Mouse (Mus musculus) lung, embryonic 14.5 days (tissue): Measurements from ENCODE around the gene Cenpc1. TPM values are rescaled to one million over a fixed set of nuclear protein-coding genes. Genes with fewer than 3 reads are reported as not detected.
A peak's percentile ranks its signal among the peaks of the same experiment; 100 is the strongest.

Experiments used
- ATAC-seq: fragments of 200-750 bp; cut with Nextera tagmentation; 2 replicates; pipeline ENCODE4 v1.8.0; 2017; ENCODE audit warnings: mild to moderate bottlenecking, moderate TSS enrichment, moderate library complexity; ENCODE audit not compliant: insufficient read depth
- DNase-seq: peaks from one replicate; pipeline ENCODE4 v3.0.0-alpha.2; 2015
- H3K27ac ChIP-seq: fragments of 300-500 bp; sonication (generic); 2 replicates; pipeline ENCODE4 v1.5.1; 2014; ENCODE audit warnings: low read depth, mild to moderate bottlenecking, moderate library complexity
- H3K27me3 ChIP-seq: fragments of 300-500 bp; sonication (generic); 2 replicates; pipeline ENCODE4 v1.6.1; 2014; ENCODE audit warnings: low read length, control low read depth; ENCODE audit not compliant: insufficient read depth
- H3K36me3 ChIP-seq: fragments of 300-500 bp; sonication (generic); 2 replicates; pipeline ENCODE4 v1.6.1; 2014; ENCODE audit warnings: control low read depth; ENCODE audit not compliant: insufficient read depth
- H3K4me1 ChIP-seq: fragments of 300-500 bp; sonication (generic); 2 replicates; pipeline ENCODE4 v1.6.1; 2014; ENCODE audit warnings: antibody characterized with exemption, control low read depth; ENCODE audit not compliant: insufficient read depth
- H3K4me2 ChIP-seq: fragments of 300-500 bp; sonication (generic); 2 replicates; pipeline ENCODE4 v1.6.1; 2014; ENCODE audit warnings: mild to moderate bottlenecking
- H3K4me3 ChIP-seq: fragments of 300-500 bp; sonication (generic); 2 replicates; pipeline ENCODE4 v1.5.1; 2014; ENCODE audit warnings: low read depth, low read length
- H3K9ac ChIP-seq: fragments of 300-500 bp; sonication (generic); 2 replicates; pipeline ENCODE4 v1.6.1; 2014
- H3K9me3 ChIP-seq: fragments of 300-500 bp; sonication (generic); 2 replicates; pipeline ENCODE4 v1.6.1; 2016; ENCODE audit warnings: low read depth, low read length, control low read depth
- CTCF ChIP-seq: IDR thresholded peaks from 2 replicates; pipeline ENCODE4 v1.5.1; 2016; ENCODE audit warnings: antibody characterized with exemption, low read depth
- WGBS: fragments of 180-500 bp; shearing (Covaris S2); extraction: QIAGEN DNeasy Blood & Tissue Kit; methylation state at CpG from one replicate; pipeline ENCODE4 v1.1.7; 2014; 5-methylcytosine and 5-hydroxymethylcytosine counted together
- polyA plus RNA-seq: library from polyadenylated mRNA; unstranded; fragments of >200 nt; fragmentation: Nextera tagmentation; extraction: Ambion mirVana; gene quantifications from 2 replicates; pipeline ENCODE4 v1.2.1, GENCODE M21; 2014

The Cenpc1 gene
- 38.0 and 38.3 TPM in 2 replicates for polyA plus RNA-seq

DNA sequence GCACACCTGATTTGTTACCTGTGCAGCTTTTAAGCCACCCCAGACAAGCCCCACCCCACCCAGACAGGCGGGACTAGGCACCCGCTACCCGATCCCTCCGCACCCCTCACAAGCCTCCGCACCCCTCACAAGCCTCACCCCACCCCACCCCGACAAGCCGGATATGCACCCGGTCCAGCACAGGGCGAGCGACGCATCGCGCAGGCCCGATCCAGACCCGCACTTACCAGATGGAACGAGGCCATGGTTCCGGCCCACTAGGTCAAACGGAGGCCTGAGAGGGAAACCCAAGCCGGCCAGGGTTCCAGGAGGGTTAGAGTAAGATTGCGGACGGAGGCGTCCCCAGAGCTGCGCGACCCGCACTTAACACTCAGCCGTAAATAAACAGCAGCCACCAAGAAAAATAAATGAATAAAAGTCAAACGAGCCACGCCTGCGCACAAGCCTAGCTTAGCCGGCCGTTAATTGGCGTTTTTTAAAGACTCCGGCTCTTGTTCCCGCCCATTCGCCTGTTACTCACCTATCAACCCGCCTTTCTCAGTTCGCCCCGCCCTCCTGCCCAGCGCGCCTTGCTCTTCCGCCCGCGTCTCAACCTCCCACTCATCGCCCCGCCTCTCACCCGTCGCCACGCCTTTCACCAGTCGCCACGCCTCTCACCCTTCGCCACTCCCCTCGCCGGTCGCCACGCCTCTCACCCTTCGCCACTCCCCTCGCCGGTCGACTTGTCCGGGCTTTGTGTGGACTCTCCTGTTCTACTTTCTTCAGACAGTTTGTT lies at the start of gene Cenpc1:
TSS of gene Cenpc1 (minus strand) at position 483 of the 775 bp plus-strand sequence.
- no peak for TF ChIP-seq CTCF
- peak within 1 kb of the TSS; percentile 77 for H3K9ac ChIP-seq
- WGBS = under 1% methylated on average over 60 of the region's 60 CpGs

DNA sequence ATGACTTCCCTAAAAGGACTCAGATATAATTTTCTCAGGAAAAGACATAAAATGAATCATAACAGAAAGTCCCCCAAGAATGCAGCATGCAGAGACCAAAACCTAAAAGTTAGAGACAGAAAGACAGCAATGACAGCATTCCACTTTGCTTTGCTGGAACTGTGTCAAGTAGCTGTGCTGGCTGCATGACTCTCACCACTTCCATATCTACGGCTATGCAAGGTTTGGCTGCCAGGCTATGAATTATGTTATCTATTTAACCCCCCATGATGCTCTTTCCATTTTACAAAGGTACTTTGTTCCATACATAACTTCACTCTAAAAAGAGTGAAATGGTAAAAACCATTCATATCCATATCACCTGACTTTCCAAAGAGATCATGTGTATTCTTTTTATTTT lies 48.6 kb upstream of the Cenpc1 start:
- no peak overlapping the region for H3K27ac ChIP-seq
- ATAC-seq (no peak), DNase-seq (no peak)
- no peaks in the 10 kb centered on the region for H3K27me3 ChIP-seq
- no peak for TF ChIP-seq CTCF
- 74% methylated on average over 1 of the region's 1 CpGs for whole genome bisulfite sequencing
- no peak overlapping the region for H3K9ac ChIP-seq
- H3K4me2 ChIP-seq = no peak overlapping the region
- H3K36me3 ChIP-seq = peaks cover 29% of the 10 kb centered on the region
- H3K4me3 ChIP-seq = no peak overlapping the region
- no peaks in the 10 kb centered on the region for H3K4me1 ChIP-seq
- H3K9me3 ChIP-seq = no peaks in the 10 kb centered on the region

More for the DNA sequence above, at the start of gene Cenpc1:
- ATAC-seq = peak; percentile 91
- Histone ChIP-seq H3K27me3 (no peaks in the 10 kb centered on the region), H3K27ac (peak within 1 kb of the TSS; percentile 91), H3K4me2 (peak within 1 kb of the TSS; percentile 71), H3K4me1 (no peaks in the 10 kb centered on the region), H3K36me3 (no peaks in the 10 kb centered on the region), H3K4me3 (peak within 1 kb of the TSS; percentile 71), H3K9me3 (no peaks in the 10 kb centered on the region)
- peak; percentile 98 for DNase-seq

GRCm38 (mm10) chr5:86113037-86113436 lies 47.7 kb upstream of the Cenpc1 start:
- Histone ChIP-seq H3K9me3 (no peaks in the 10 kb centered on the region), H3K4me3 (no peak overlapping the region), H3K4me1 (no peaks in the 10 kb centered on the region), H3K36me3 (peaks cover 25% of the 10 kb centered on the region), H3K4me2 (no peak overlapping the region), H3K9ac (no peak overlapping the region), H3K27me3 (no peaks in the 10 kb centered on the region), H3K27ac (no peak overlapping the region)
- ATAC-seq = no peak
- WGBS = 89% methylated on average over 2 of the region's 2 CpGs
- DNase-seq = no peak
- TF ChIP-seq CTCF = no peak

GRCm38 (mm10) chr5:86111074-86111473 lies 45.7 kb upstream of the Cenpc1 start:
- peaks cover 20% of the 10 kb centered on the region for H3K36me3 ChIP-seq
- H3K4me3 ChIP-seq = no peak overlapping the region
- H3K9me3 ChIP-seq = no peaks in the 10 kb centered on the region
- WGBS = 87% methylated on average over 1 of the region's 1 CpGs
- no peaks in the 10 kb centered on the region for H3K27me3 ChIP-seq
- no peak overlapping the region for H3K27ac ChIP-seq
- ATAC-seq (no peak), DNase-seq (no peak)
- H3K4me1 ChIP-seq = no peaks in the 10 kb centered on the region
- H3K9ac ChIP-seq = no peak overlapping the region
- H3K4me2 ChIP-seq = no peak overlapping the region
- TF ChIP-seq CTCF = no peak

DNA sequence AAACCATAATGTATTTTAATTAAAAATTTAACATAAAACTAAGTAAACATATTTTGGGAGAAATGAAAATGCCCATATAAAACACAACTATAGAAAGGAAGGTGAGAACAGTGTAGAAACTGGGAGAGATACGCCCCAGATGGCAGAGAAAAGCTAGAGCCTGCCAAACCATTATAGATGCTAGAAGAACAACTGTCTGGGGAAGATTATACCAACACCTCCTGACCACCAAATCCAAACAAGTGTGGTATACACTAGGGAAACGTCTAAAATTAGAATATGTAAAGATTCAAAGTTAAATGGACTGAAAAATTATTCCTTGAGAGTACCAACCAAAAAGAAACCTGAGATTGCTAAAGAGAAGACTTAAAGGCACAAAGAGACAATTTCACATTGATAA lies 41.2 kb upstream of the Cenpc1 start:
- Histone ChIP-seq H3K36me3 (0 out of 2 replicates have a peak, but pooled peaks cover 2% of the 10 kb centered on the region), H3K9ac (no peak overlapping the region), H3K4me2 (no peak overlapping the region), H3K4me1 (no peaks in the 10 kb centered on the region), H3K9me3 (no peaks in the 10 kb centered on the region), H3K4me3 (no peak overlapping the region), H3K27ac (no peak overlapping the region), H3K27me3 (no peaks in the 10 kb centered on the region)
- WGBS = 74% methylated on average over 2 of the region's 2 CpGs
- no peak for TF ChIP-seq CTCF
- ATAC-seq (no peak), DNase-seq (no peak)

GRCm38 (mm10) chr5:86102176-86102575 lies 36.8 kb upstream of the Cenpc1 start:
- H3K27ac ChIP-seq = no peak overlapping the region
- H3K9me3 ChIP-seq = no peaks in the 10 kb centered on the region
- ATAC-seq = no peak
- DNase-seq = no peak
- WGBS = 76% methylated on average over 2 of the region's 2 CpGs
- H3K4me1 ChIP-seq = no peaks in the 10 kb centered on the region
- no peaks in the 10 kb centered on the region for H3K27me3 ChIP-seq
- TF ChIP-seq CTCF = no peak
- no peak overlapping the region for H3K4me2 ChIP-seq
- no peak overlapping the region for H3K9ac ChIP-seq
- H3K36me3 ChIP-seq = no peaks in the 10 kb centered on the region
- H3K4me3 ChIP-seq = no peak overlapping the region

GRCm38 (mm10) chr5:86100621-86101020 lies 35.2 kb upstream of the Cenpc1 start:
- WGBS = 72% methylated on average over 3 of the region's 3 CpGs
- no peak for TF ChIP-seq CTCF
- Histone ChIP-seq H3K4me2 (no peak overlapping the region), H3K4me3 (no peak overlapping the region), H3K9me3 (no peaks in the 10 kb centered on the region), H3K27ac (no peak overlapping the region), H3K9ac (no peak overlapping the region), H3K27me3 (no peaks in the 10 kb centered on the region), H3K36me3 (no peaks in the 10 kb centered on the region), H3K4me1 (no peaks in the 10 kb centered on the region)
- no peak for DNase-seq
- no peak for ATAC-seq
